Mouse (Mus musculus) G1E (cell line): Measurements from ENCODE around the gene Psmd7.

Source experiments
- CTCF ChIP-seq: IDR thresholded peaks from 2 replicates; pipeline ENCODE4 v1.5.1; 2012; ENCODE audit warnings: low read depth, low read length, inconsistent platforms, mixed read lengths
- GATA1 ChIP-seq: IDR thresholded peaks from 2 replicates; pipeline ENCODE4 v1.6.1; 2012; ENCODE audit warnings: borderline replicate concordance, low read length, inconsistent platforms, mixed read lengths
- GATA2 ChIP-seq: IDR thresholded peaks from 2 replicates; pipeline ENCODE4 v1.6.1; 2012; ENCODE audit warnings: low read depth, low read length, inconsistent platforms, borderline replicate concordance
- POLR2AphosphoS5 ChIP-seq: IDR thresholded peaks from 2 replicates; pipeline ENCODE4 v1.6.1; 2012; ENCODE audit warnings: low read depth, low read length, inconsistent platforms; ENCODE audit not compliant: insufficient replicate concordance
- TAL1 ChIP-seq: conservative IDR thresholded peaks from 2 replicates; pipeline ENCODE4 v1.6.1; 2012; ENCODE audit warnings: low read depth, low read length, inconsistent platforms, mixed read lengths

- TF ChIP-seq CTCF (no peak), GATA1 (no peak), POLR2AphosphoS5 (no peak), TAL1 (no peak), GATA2 (no peak)
These were observed 16.7 kb downstream of the Psmd7 start for GRCm38 (mm10) chr8:107571486-107572135.
